Mouse (Mus musculus) left cerebral cortex, postnatal 25 days (tissue): ENCODE measurements around the gene Rad51. TPM values are rescaled to one million over a fixed set of nuclear protein-coding genes. Genes with fewer than 3 reads are reported as not detected.

Experiments
- DNase-seq, 2 experiments: peaks; one replicate each; pipeline ENCODE4 v3.0.0; 2022; ENCODE audit warnings: low spot score in 2 of 2, mixed read lengths in 1 of 2
- intact Hi-C: fragments of 180-260 bp; cut with DNase I; formaldehyde crosslinking; loops from one replicate; pipeline ENCODE4 v1.15.1; 2025
- total RNA-seq, 2 experiments: library from RNA; stranded (reverse); gene quantifications; 2 replicates each; pipeline ENCODE4 v1.2.3; 2021

Gene Rad51
- total RNA-seq, 2 experiments from 2014 or later = 0.46 to 0.94 TPM

GRCm38 (mm10) chr2:119157836-119158235, 45.2 kb downstream of the Rad51 start:
- intact Hi-C loops = loop anchor here (5.0 kb wide), 1 partner anchor 111 kb away; the partner anchor contains the start of gene Knl1

GRCm38 (mm10) chr2:119161247-119161646, 48.7 kb downstream of the Rad51 start:
- intact Hi-C loops = no loop called here
- DNase-seq = no peak

More at GRCm38 (mm10) chr2:119157836-119158235, 45.2 kb downstream of the Rad51 start:
- DNase-seq = no peak

GRCm38 (mm10) chr2:119163135-119163534, 50.5 kb downstream of the Rad51 start:
- intact Hi-C loops = no loop called here
- no peak for DNase-seq

GRCm38 (mm10) chr2:119163999-119164398, 51.4 kb downstream of the Rad51 start:
- no peak for DNase-seq
- intact Hi-C loops = no loop called here

DNA sequence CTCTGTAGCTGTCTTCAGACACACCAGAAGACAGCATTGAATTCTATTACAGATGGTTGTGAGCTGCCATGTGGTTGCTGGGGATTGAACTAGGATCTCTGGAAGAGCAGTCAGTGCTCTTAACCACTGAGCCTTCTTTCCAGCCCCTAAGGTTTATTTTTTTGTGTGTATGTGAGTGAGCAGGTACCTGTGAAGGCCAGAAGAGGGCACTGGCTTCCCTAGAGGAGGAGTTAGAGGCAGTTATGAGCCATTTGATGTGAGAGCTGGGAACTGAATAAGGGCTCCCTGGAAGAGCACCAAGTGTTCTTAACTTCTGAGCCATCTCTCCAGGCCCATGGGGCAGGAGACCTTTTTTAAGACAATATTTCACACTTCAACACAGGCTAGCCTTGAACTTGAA, 52.8 kb downstream of the Rad51 start:
- no peak for DNase-seq
- intact Hi-C loops = no loop called here

GRCm38 (mm10) chr2:119166901-119167865, 54.6 kb downstream of the Rad51 start, which contains the start of gene Gchfr:
Gene Gchfr, plus strand, starts transcription at chr2:119167773.
- DNase-seq = peak; percentile 30 to 33
- intact Hi-C loops = no loop called here

- no peak for DNase-seq
- intact Hi-C loops = no loop called here
Observed at GRCm38 (mm10) chr2:119167866-119168256, 55.3 kb downstream of the Rad51 start.

- intact Hi-C loops = no loop called here
Observed at GRCm38 (mm10) chr2:119170282-119170681, 57.7 kb downstream of the Rad51 start.

DNA sequence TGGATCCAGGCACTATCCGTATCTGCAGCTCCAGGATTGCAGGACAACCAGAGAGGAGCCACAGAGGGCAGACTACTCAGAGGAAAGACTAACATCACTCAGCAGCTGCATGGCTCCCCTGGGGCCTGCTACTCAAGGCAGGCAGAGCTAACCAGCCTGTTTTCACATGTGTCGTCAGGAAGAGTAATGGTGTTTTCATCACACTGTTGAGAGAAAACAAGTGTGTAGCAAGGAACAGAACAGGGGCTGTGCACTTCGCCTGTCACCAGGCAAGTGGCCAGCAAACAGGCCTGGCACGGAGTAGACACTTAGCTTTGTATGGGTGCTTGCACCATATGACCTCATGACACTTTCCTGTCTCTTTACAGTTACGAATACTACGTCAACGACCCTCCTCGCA, 59.0 kb downstream of the Rad51 start:
- intact Hi-C loops = no loop called here
- no peak for DNase-seq

More at GRCm38 (mm10) chr2:119170282-119170681, 57.7 kb downstream of the Rad51 start:
- DNase-seq = no peak

- intact Hi-C loops = no loop called here
- no peak for DNase-seq
Observed at GRCm38 (mm10) chr2:119172446-119172845, 59.9 kb downstream of the Rad51 start.

- intact Hi-C loops = no loop called here
- no peak for DNase-seq
Observed at GRCm38 (mm10) chr2:119172862-119173576, 60.4 kb downstream of the Rad51 start.

DNA sequence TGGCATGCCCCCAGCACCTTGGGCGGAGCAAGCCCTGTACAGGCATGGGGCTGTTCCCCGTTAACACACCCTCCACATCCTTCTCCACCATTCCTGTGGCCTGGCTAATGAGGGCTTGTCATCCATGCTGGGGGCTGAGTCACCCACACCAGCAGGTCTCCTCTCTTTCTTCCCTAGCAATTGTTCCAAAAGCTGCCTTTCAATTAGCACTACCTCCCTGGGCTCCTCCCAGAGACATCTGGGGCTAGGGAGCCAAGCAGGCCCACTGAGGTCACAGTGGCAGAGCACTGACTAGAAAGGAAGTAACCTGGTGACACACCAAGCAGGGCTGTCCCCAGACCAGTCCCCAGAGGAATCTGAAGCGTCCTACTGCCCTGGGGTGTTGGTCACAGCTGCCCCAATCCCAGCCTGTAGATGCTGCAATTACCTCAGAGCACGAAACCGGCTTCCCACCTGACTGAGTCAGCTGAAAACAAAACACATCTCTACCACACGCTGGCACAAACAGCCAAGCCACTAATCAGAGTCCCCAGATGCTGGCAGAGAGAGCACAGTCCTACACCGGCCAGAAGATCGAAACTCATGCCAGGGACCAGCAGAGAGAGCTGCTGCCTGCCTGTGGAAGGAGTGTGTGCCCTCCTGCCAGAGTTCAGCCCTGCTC, 61.5 kb downstream of the Rad51 start, which contains the start of gene Gm14137:
Gm14137 (plus strand) TSS at position 519 of the 661 bp plus-strand sequence.
- DNase-seq = no peak
- intact Hi-C loops = no loop called here

GRCm38 (mm10) chr2:119174866-119175265, 62.3 kb downstream of the Rad51 start:
- intact Hi-C loops = no loop called here
- DNase-seq = no peak

- no peak for DNase-seq
- intact Hi-C loops = no loop called here
Observed at GRCm38 (mm10) chr2:119175614-119176013, 63.0 kb downstream of the Rad51 start.

DNA sequence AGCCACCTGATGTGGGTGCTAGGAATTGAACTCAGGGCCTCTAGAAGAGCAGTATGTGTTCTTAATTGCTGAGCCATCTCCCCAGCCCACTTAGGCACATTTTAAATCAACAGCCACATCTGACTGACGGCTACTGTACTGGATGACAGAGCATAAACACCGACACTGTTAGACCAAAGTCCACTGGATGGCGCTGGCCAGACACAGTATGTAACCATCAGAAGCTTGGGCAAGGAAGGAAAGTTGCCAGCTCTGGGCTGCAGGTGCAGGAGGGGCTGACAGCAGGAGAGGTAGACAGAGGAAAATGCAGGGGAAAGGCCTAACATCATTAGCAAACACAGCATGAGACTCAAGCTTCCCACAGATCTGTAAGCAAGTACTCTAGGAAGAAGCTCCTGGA, 64.2 kb downstream of the Rad51 start:
- intact Hi-C loops = no loop called here
- DNase-seq = no peak

- intact Hi-C loops = no loop called here
- no peak for DNase-seq
Observed at GRCm38 (mm10) chr2:119177384-119177939, 64.9 kb downstream of the Rad51 start.

DNA sequence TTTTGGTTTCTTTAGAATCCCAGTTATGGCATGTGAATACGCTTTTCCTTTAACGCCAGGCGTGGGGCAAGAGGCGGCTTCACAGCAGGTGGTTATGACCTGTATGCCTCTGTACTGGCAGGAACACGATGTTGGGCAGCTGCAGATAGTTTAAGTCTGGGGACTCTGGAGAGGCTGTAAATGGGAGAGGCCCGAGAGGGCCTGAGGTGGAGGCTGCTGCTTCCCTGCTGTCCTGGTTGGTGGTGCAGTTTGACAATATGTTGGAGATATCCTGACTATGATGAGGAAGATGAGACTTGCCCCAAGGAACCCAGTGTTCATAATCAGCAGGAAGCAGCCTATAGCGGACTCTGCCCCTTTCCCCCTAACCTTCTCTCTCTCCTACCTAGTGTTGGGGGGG, 70.3 kb downstream of the Rad51 start:
- DNase-seq = no peak
- intact Hi-C loops = no loop called here

DNA sequence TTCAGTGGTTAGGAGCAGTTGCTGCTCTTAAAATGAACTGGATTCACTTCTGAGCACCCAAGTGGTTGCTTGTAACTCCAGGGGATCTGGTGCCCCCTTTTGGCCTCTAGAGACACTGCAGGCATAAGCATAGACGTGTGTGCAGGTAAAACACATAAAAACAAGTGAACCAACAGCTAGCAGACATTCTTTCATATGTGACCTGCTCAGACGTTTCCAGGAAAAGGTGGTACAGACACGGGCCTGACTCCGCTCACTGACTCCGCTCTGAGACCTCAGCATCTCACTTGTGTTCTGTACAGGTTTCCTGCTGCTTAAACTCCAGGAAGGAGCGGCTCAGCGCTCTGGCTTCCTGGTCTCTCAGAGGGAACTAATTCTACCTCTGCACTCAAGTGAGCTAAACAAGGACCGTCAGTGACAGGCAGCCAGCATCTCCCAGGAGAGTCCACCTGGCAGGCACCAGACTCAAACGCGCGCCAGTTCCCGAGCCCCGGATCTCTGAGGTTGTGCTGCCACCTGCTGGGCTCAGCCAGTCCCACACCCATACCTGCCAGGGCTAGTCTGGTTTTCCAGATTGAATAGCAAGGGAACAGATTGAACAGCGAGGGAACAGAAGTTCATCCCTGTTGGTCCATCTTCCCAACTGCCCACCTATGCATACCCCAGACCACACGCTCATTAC, 76.6 kb downstream of the Rad51 start:
- peak; percentile 78 to 88 for DNase-seq
- intact Hi-C loops = loop anchor here (5.0 kb wide), 1 partner anchor 147 kb away; no protein-coding TSS in a partner anchor

- intact Hi-C loops = no loop called here
- no peak for DNase-seq
Observed at GRCm38 (mm10) chr2:119190969-119191368, 78.4 kb downstream of the Rad51 start.
